Mouse (Mus musculus) small intestine, adult 2 months (tissue): Measurements from ENCODE around the gene Fam81a. TPM values are rescaled to one million over a fixed set of nuclear protein-coding genes. Genes with fewer than 3 reads are reported as not detected.

Experiments used
- H3K27ac ChIP-seq: fragments of 200-500 bp; 2 replicates; pipeline ENCODE4 v1.5.1; 2012; ENCODE audit warnings: low read depth, low read length, control low read depth, inconsistent platforms; ENCODE audit not compliant: insufficient read depth
- H3K27me3 ChIP-seq: fragments of 200-500 bp; 2 replicates; pipeline ENCODE4 v1.6.1; 2012; ENCODE audit warnings: mild to moderate bottlenecking, moderate library complexity, low read length, inconsistent platforms; ENCODE audit not compliant: control insufficient read depth, insufficient read depth
- H3K36me3 ChIP-seq: fragments of 200-500 bp; 2 replicates; pipeline ENCODE4 v1.6.1; 2012; ENCODE audit warnings: mild to moderate bottlenecking, low read length, control low read depth, inconsistent platforms; ENCODE audit not compliant: control insufficient read depth, insufficient read depth
- H3K4me1 ChIP-seq: fragments of 200-500 bp; 2 replicates; pipeline ENCODE4 v1.6.1; 2012; ENCODE audit warnings: low read length, inconsistent platforms, mixed read lengths; ENCODE audit not compliant: control insufficient read depth, insufficient read depth, insufficient read length
- H3K4me3 ChIP-seq: fragments of 200-500 bp; 2 replicates; pipeline ENCODE4 v1.5.1; 2012; ENCODE audit warnings: low read depth, mild to moderate bottlenecking, control low read depth, inconsistent platforms, low read length, moderate library complexity
- CTCF ChIP-seq: fragments of 200-500 bp; IDR thresholded peaks from 2 replicates; pipeline ENCODE4 v1.5.1; 2012; ENCODE audit warnings: low read depth, mild to moderate bottlenecking, control low read depth, inconsistent platforms, low read length, moderate library complexity, mixed read lengths; ENCODE audit not compliant: insufficient replicate concordance, insufficient read length; ENCODE audit errors: extremely low read depth
- POLR2A ChIP-seq: fragments of 200-500 bp; IDR thresholded peaks from 2 replicates; pipeline ENCODE4 v1.6.1; 2012; ENCODE audit warnings: low read depth, mild to moderate bottlenecking, control low read depth, inconsistent platforms, low read length, moderate library complexity
- WGBS: fragments of 180-500 bp; shearing (Covaris S2); methylation state at CpG from one replicate; pipeline ENCODE4 v1.1.7; 2018; 5-methylcytosine and 5-hydroxymethylcytosine counted together
- polyA plus RNA-seq: library from polyadenylated mRNA; depleted of rRNA; stranded (reverse); fragments of >200 nt; gene quantifications from 2 replicates; pipeline ENCODE4 v1.2.3, GENCODE M21; 2012

The Fam81a gene
- polyA plus RNA-seq, 1 experiment: 0.03 TPM

GRCm38 (mm10) chr9:70147618-70148017 lies 5.3 kb upstream of the Fam81a start:
- TF ChIP-seq CTCF: no peak
- TF ChIP-seq POLR2A: no peak
- 57% methylated on average over 3 of the region's 3 CpGs for WGBS
- no peaks in the 10 kb centered on the region for H3K4me1 ChIP-seq
- H3K4me3 ChIP-seq: no peak overlapping the region
- no peak overlapping the region for H3K27ac ChIP-seq
- no peaks in the 10 kb centered on the region for H3K36me3 ChIP-seq
- H3K27me3 ChIP-seq: no peaks in the 10 kb centered on the region

GRCm38 (mm10) chr9:70145426-70145825 lies 3.1 kb upstream of the Fam81a start:
- TF ChIP-seq CTCF (no peak), POLR2A (no peak)
- 41% methylated on average over 4 of the region's 4 CpGs for WGBS
- H3K36me3 ChIP-seq: no peaks in the 10 kb centered on the region

GRCm38 (mm10) chr9:70143326-70143725 lies 966 bp upstream of the Fam81a start:
- Histone ChIP-seq H3K4me1 (peaks cover 5% of the 10 kb centered on the region), H3K27me3 (peaks cover 14% of the 10 kb centered on the region), H3K4me3 (no peak overlapping the region), H3K36me3 (no peaks in the 10 kb centered on the region), H3K27ac (no peak overlapping the region)
- 82% methylated on average over 8 of the region's 8 CpGs for WGBS
- TF ChIP-seq POLR2A: no peak
- no peak for TF ChIP-seq CTCF

More at GRCm38 (mm10) chr9:70145426-70145825, 3.1 kb upstream of the Fam81a start:
- H3K4me1 ChIP-seq: peaks cover 5% of the 10 kb centered on the region
- H3K27me3 ChIP-seq: peaks cover 14% of the 10 kb centered on the region
- H3K27ac ChIP-seq: no peak overlapping the region
- H3K4me3 ChIP-seq: no peak overlapping the region

GRCm38 (mm10) chr9:70141885-70142326 lies 454 bp downstream of the Fam81a start:
- Histone ChIP-seq H3K4me3 (peak overlapping the region; percentile 55; the same call in 1 of the 2 replicates), H3K36me3 (no peaks in the 10 kb centered on the region), H3K27ac (no peak overlapping the region), H3K4me1 (peaks cover 5% of the 10 kb centered on the region), H3K27me3 (peaks cover 14% of the 10 kb centered on the region)
- TF ChIP-seq CTCF: no peak
- no peak for TF ChIP-seq POLR2A
- WGBS: 13% methylated on average over 11 of the region's 11 CpGs

- Histone ChIP-seq H3K4me1 (peaks cover 5% of the 10 kb centered on the region), H3K27me3 (peaks cover 14% of the 10 kb centered on the region), H3K27ac (no peak overlapping the region), H3K36me3 (no peaks in the 10 kb centered on the region), H3K4me3 (peak overlapping the region; percentile 55)
- TF ChIP-seq CTCF: no peak
- no peak for TF ChIP-seq POLR2A
- under 1% methylated on average over 87 of the region's 87 CpGs for WGBS
Measured at GRCm38 (mm10) chr9:70140871-70141796, 1.2 kb downstream of the Fam81a start.

GRCm38 (mm10) chr9:70140340-70140739 lies 2.0 kb downstream of the Fam81a start:
- Histone ChIP-seq H3K36me3 (no peaks in the 10 kb centered on the region), H3K27me3 (peaks cover 14% of the 10 kb centered on the region), H3K27ac (no peak overlapping the region), H3K4me3 (no peak overlapping the region), H3K4me1 (peaks cover 5% of the 10 kb centered on the region)
- TF ChIP-seq POLR2A (no peak), CTCF (no peak)
- 51% methylated on average over 4 of the region's 4 CpGs for WGBS

- Histone ChIP-seq H3K27me3 (peaks cover 14% of the 10 kb centered on the region), H3K4me3 (no peak overlapping the region), H3K36me3 (no peaks in the 10 kb centered on the region), H3K27ac (no peak overlapping the region), H3K4me1 (peaks cover 5% of the 10 kb centered on the region)
- WGBS: 11% methylated on average over 7 of the region's 7 CpGs
- no peak for TF ChIP-seq CTCF
Measured at GRCm38 (mm10) chr9:70139331-70139885, 3.0 kb downstream of the Fam81a start.
